Mouse (Mus musculus): ENCODE measurements around the gene Tmem128.
A peak's percentile ranks its signal among the peaks of the same experiment; 100 is the strongest.

GRCm38 (mm10) chr5:38220328-38220912 is 39.6 kb upstream of the Tmem128 start, which contains the start of the genes Zbtb49 and Lyar:
- TF ChIP-seq POLR2A (IDR thresholded peaks at IDR 0.05; ENCODE audit: insufficient read depth, low read depth, low read length): peak; percentile 85
- TF ChIP-seq CTCF (IDR thresholded peaks at IDR 0.05; ENCODE audit: insufficient read depth, low read depth, low read length): no peak
